Mouse (Mus musculus) heart, embryonic 16.5 days (tissue): ENCODE measurements around the gene Gramd2. TPM values are rescaled to one million over a fixed set of nuclear protein-coding genes. Genes with fewer than 3 reads are reported as not detected.

Source experiments
- ATAC-seq: fragments of 200-750 bp; cut with Nextera tagmentation; replicated peaks from 2 replicates; pipeline ENCODE4 v1.8.0; 2017; ENCODE audit warnings: moderate number of reproducible peaks; ENCODE audit not compliant: insufficient read depth, low FRiP score; ENCODE audit errors: extremely low read depth
- H3K27ac ChIP-seq: fragments of 300-500 bp; sonication (generic); 2 replicates; pipeline ENCODE4 v1.5.1; 2014; ENCODE audit warnings: mild to moderate bottlenecking, low read length, control low read depth, moderate library complexity
- H3K27me3 ChIP-seq: fragments of 300-500 bp; sonication (generic); 2 replicates; pipeline ENCODE4 v1.6.1; 2014; ENCODE audit warnings: low read length, mixed read lengths; ENCODE audit not compliant: control insufficient read depth, insufficient read depth
- H3K36me3 ChIP-seq: fragments of 300-500 bp; sonication (generic); 2 replicates; pipeline ENCODE4 v1.6.1; 2014; ENCODE audit not compliant: control insufficient read depth, insufficient read depth
- H3K4me1 ChIP-seq: fragments of 300-500 bp; sonication (generic); 2 replicates; pipeline ENCODE4 v1.6.1; 2014; ENCODE audit warnings: low read length, mixed read lengths; ENCODE audit not compliant: control insufficient read depth, insufficient read depth
- H3K4me2 ChIP-seq: fragments of 300-500 bp; sonication (generic); 2 replicates; pipeline ENCODE4 v1.6.1; 2014; ENCODE audit warnings: low read depth, mild to moderate bottlenecking, control low read depth, low read length
- H3K4me3 ChIP-seq: fragments of 300-500 bp; sonication (generic); 2 replicates; pipeline ENCODE4 v1.5.1; 2014; ENCODE audit warnings: mild to moderate bottlenecking, control low read depth, low read length
- H3K9ac ChIP-seq: fragments of 300-500 bp; sonication (generic); 2 replicates; pipeline ENCODE4 v1.6.1; 2014; ENCODE audit warnings: low read length, control low read depth
- H3K9me3 ChIP-seq: fragments of 300-500 bp; sonication (generic); replicated peaks from 2 replicates; pipeline ENCODE4 v1.6.1; 2016; ENCODE audit warnings: low read length; ENCODE audit not compliant: control insufficient read depth
- WGBS: fragments of 180-500 bp; shearing (Covaris S2); extraction: QIAGEN DNeasy Blood & Tissue Kit; methylation state at CpG from one replicate; pipeline ENCODE4 v1.1.7; 2014; 5-methylcytosine and 5-hydroxymethylcytosine counted together
- polyA plus RNA-seq: library from polyadenylated mRNA; unstranded; fragments of >200 nt; fragmentation: Nextera tagmentation; extraction: Ambion mirVana; gene quantifications from 2 replicates; pipeline ENCODE4 v1.2.1, GENCODE M21; 2015

Gene Gramd2
- polyA plus RNA-seq, 1 experiment from 2014 or later = 0.34 TPM

GRCm38 (mm10) chr9:59666016-59666415, 13.9 kb upstream of the Gramd2 start:
- 83% methylated on average over 8 of the region's 8 CpGs for WGBS
- Histone ChIP-seq H3K4me2 (no peak overlapping the region), H3K27ac (peak overlapping the region; percentile 86), H3K4me1 (peaks cover 64% of the 10 kb centered on the region), H3K9ac (no peak overlapping the region), H3K27me3 (no peaks in the 10 kb centered on the region), H3K9me3 (no peaks in the 10 kb centered on the region), H3K36me3 (peaks cover 64% of the 10 kb centered on the region), H3K4me3 (no peak overlapping the region)
- ATAC-seq = no peak

- Histone ChIP-seq H3K4me1 (peaks cover 64% of the 10 kb centered on the region), H3K27me3 (no peaks in the 10 kb centered on the region), H3K4me3 (no peak overlapping the region), H3K27ac (peak overlapping the region; percentile 86), H3K36me3 (peaks cover 72% of the 10 kb centered on the region), H3K4me2 (peak overlapping the region; percentile 29; the same call in 1 of the 2 replicates), H3K9ac (no peak overlapping the region), H3K9me3 (no peaks in the 10 kb centered on the region)
- ATAC-seq = no peak; the same call in 1 of the 2 replicates
- 51% methylated on average over 1 of the region's 1 CpGs for WGBS
Observed at GRCm38 (mm10) chr9:59666813-59667212, 13.1 kb upstream of the Gramd2 start.

GRCm38 (mm10) chr9:59667250-59667649, 12.7 kb upstream of the Gramd2 start:
- Histone ChIP-seq H3K27me3 (no peaks in the 10 kb centered on the region), H3K27ac (peak overlapping the region; percentile 86), H3K36me3 (peaks cover 76% of the 10 kb centered on the region), H3K4me1 (peaks cover 65% of the 10 kb centered on the region), H3K9me3 (no peaks in the 10 kb centered on the region), H3K9ac (no peak overlapping the region), H3K4me3 (no peak overlapping the region), H3K4me2 (peak overlapping the region; percentile 29; the same call in 1 of the 2 replicates)
- 42% methylated on average over 4 of the region's 4 CpGs for WGBS
- ATAC-seq = peak; percentile 68

GRCm38 (mm10) chr9:59667904-59668303, 12.0 kb upstream of the Gramd2 start:
- H3K4me1 ChIP-seq = peaks cover 65% of the 10 kb centered on the region
- 84% methylated on average over 6 of the region's 6 CpGs for WGBS
- ATAC-seq = no peak
- no peaks in the 10 kb centered on the region for H3K27me3 ChIP-seq
- peaks cover 82% of the 10 kb centered on the region for H3K36me3 ChIP-seq
- no peak overlapping the region for H3K4me3 ChIP-seq
- no peak overlapping the region for H3K9ac ChIP-seq
- H3K4me2 ChIP-seq = no peak overlapping the region
- H3K9me3 ChIP-seq = no peaks in the 10 kb centered on the region
- H3K27ac ChIP-seq = peak overlapping the region; percentile 86

GRCm38 (mm10) chr9:59668473-59668872, 11.5 kb upstream of the Gramd2 start:
- no peak overlapping the region for H3K4me3 ChIP-seq
- no peak overlapping the region for H3K4me2 ChIP-seq
- H3K9ac ChIP-seq = no peak overlapping the region
- peaks cover 62% of the 10 kb centered on the region for H3K4me1 ChIP-seq
- H3K27me3 ChIP-seq = no peaks in the 10 kb centered on the region
- H3K27ac ChIP-seq = no peak overlapping the region
- WGBS = 84% methylated on average over 7 of the region's 7 CpGs
- H3K9me3 ChIP-seq = no peaks in the 10 kb centered on the region
- no peak for ATAC-seq
- peaks cover 84% of the 10 kb centered on the region for H3K36me3 ChIP-seq

- 76% methylated on average over 4 of the region's 4 CpGs for WGBS
- H3K27me3 ChIP-seq = no peaks in the 10 kb centered on the region
- H3K9me3 ChIP-seq = no peaks in the 10 kb centered on the region
- H3K9ac ChIP-seq = no peak overlapping the region
- H3K36me3 ChIP-seq = peaks cover 89% of the 10 kb centered on the region
- H3K4me3 ChIP-seq = no peak overlapping the region
- H3K27ac ChIP-seq = no peak overlapping the region
- H3K4me1 ChIP-seq = peaks cover 55% of the 10 kb centered on the region
- no peak for ATAC-seq
- H3K4me2 ChIP-seq = no peak overlapping the region
Observed at GRCm38 (mm10) chr9:59669172-59669571, 10.8 kb upstream of the Gramd2 start.

GRCm38 (mm10) chr9:59672195-59672894, 7.6 kb upstream of the Gramd2 start:
- Histone ChIP-seq H3K9me3 (no peaks in the 10 kb centered on the region), H3K36me3 (peaks cover 93% of the 10 kb centered on the region), H3K27me3 (no peaks in the 10 kb centered on the region), H3K9ac (no peak overlapping the region), H3K27ac (peak overlapping the region; percentile 68), H3K4me2 (no peak overlapping the region), H3K4me3 (no peak overlapping the region), H3K4me1 (peaks cover 28% of the 10 kb centered on the region)
- 68% methylated on average over 12 of the region's 12 CpGs for WGBS
- ATAC-seq = peak; percentile 57

- ATAC-seq = no peak
- Histone ChIP-seq H3K9me3 (no peaks in the 10 kb centered on the region), H3K4me3 (no peak overlapping the region), H3K27me3 (no peaks in the 10 kb centered on the region), H3K9ac (no peak overlapping the region), H3K27ac (no peak overlapping the region), H3K36me3 (peaks cover 89% of the 10 kb centered on the region), H3K4me2 (no peak overlapping the region), H3K4me1 (peaks cover 23% of the 10 kb centered on the region)
- 47% methylated on average over 2 of the region's 2 CpGs for WGBS
Observed at GRCm38 (mm10) chr9:59673427-59673826, 6.5 kb upstream of the Gramd2 start.

- no peak overlapping the region for H3K4me3 ChIP-seq
- peaks cover 25% of the 10 kb centered on the region for H3K4me1 ChIP-seq
- no peak overlapping the region for H3K9ac ChIP-seq
- no peak for ATAC-seq
- no peak overlapping the region for H3K4me2 ChIP-seq
- peaks cover 73% of the 10 kb centered on the region for H3K36me3 ChIP-seq
- H3K9me3 ChIP-seq = no peaks in the 10 kb centered on the region
- peak overlapping the region; percentile 17; the same call in 1 of the 2 replicates for H3K27ac ChIP-seq
- no peaks in the 10 kb centered on the region for H3K27me3 ChIP-seq
- WGBS = 69% methylated on average over 14 of the region's 14 CpGs
Observed at GRCm38 (mm10) chr9:59675598-59675997, 4.3 kb upstream of the Gramd2 start.
